Mouse (Mus musculus) thymus, postnatal 0 days (tissue): Measurements from ENCODE around the gene D430041D05Rik. TPM values are rescaled to one million over a fixed set of nuclear protein-coding genes. Genes with fewer than 3 reads are reported as not detected.

ENCODE experiments used
- DNase-seq: peaks from one replicate; pipeline ENCODE4 v3.0.0-alpha.2; 2015; ENCODE audit warnings: low spot score
- polyA plus RNA-seq: library from polyadenylated mRNA; unstranded; fragments of >200 nt; fragmentation: Nextera tagmentation; extraction: Ambion mirVana; gene quantifications from 2 replicates; pipeline ENCODE4 v1.2.1, GENCODE M21; 2015

Gene D430041D05Rik
- polyA plus RNA-seq, 1 experiment from 2014 or later = 1.1 TPM

GRCm38 (mm10) chr2:104351415-104352203 is 59.2 kb downstream of the D430041D05Rik start:
- no peak for DNase-seq

GRCm38 (mm10) chr2:104337619-104338018 is 73.2 kb downstream of the D430041D05Rik start:
- no peak for DNase-seq

- no peak for DNase-seq
These were observed 75.0 kb downstream of the D430041D05Rik start for GRCm38 (mm10) chr2:104335824-104336223.

GRCm38 (mm10) chr2:104333952-104334351 is 76.9 kb downstream of the D430041D05Rik start:
- no peak for DNase-seq

- DNase-seq = no peak
These were observed 78.1 kb downstream of the D430041D05Rik start for GRCm38 (mm10) chr2:104332707-104333106.

- DNase-seq = no peak
These were observed 79.6 kb downstream of the D430041D05Rik start for GRCm38 (mm10) chr2:104331261-104331660.

- no peak for DNase-seq
These were observed 83.6 kb downstream of the D430041D05Rik start for GRCm38 (mm10) chr2:104327116-104327794.

- DNase-seq = no peak
These were observed 87.0 kb downstream of the D430041D05Rik start for GRCm38 (mm10) chr2:104323773-104324172.

- no peak for DNase-seq
These were observed 87.5 kb downstream of the D430041D05Rik start for GRCm38 (mm10) chr2:104323351-104323750.

- DNase-seq = no peak
These were observed 90.7 kb downstream of the D430041D05Rik start for GRCm38 (mm10) chr2:104320061-104320624.

GRCm38 (mm10) chr2:104319443-104319842 is 91.4 kb downstream of the D430041D05Rik start:
- no peak for DNase-seq

GRCm38 (mm10) chr2:104318881-104319280 is 91.9 kb downstream of the D430041D05Rik start:
- DNase-seq = no peak

- no peak for DNase-seq
These were observed 92.6 kb downstream of the D430041D05Rik start for GRCm38 (mm10) chr2:104318259-104318658.

- no peak for DNase-seq
These were observed 93.2 kb downstream of the D430041D05Rik start for GRCm38 (mm10) chr2:104317631-104318030.

- DNase-seq = no peak
These were observed 94.3 kb downstream of the D430041D05Rik start for GRCm38 (mm10) chr2:104316483-104316882.

- no peak for DNase-seq
These were observed 97.6 kb downstream of the D430041D05Rik start for GRCm38 (mm10) chr2:104313246-104313645.

GRCm38 (mm10) chr2:104307102-104307501 is 103.7 kb downstream of the D430041D05Rik start:
- no peak for DNase-seq

- DNase-seq = no peak
These were observed 105.1 kb downstream of the D430041D05Rik start for GRCm38 (mm10) chr2:104305722-104306121.

GRCm38 (mm10) chr2:104299912-104300311 is 110.9 kb downstream of the D430041D05Rik start:
- DNase-seq = no peak

- peak; percentile 59 for DNase-seq
These were observed 111.7 kb downstream of the D430041D05Rik start for GRCm38 (mm10) chr2:104299160-104299559.

- no peak for DNase-seq
These were observed 124.0 kb downstream of the D430041D05Rik start for GRCm38 (mm10) chr2:104286821-104287220.

GRCm38 (mm10) chr2:104283401-104283955 is 127.3 kb downstream of the D430041D05Rik start:
- no peak for DNase-seq
